Mouse (Mus musculus): Measurements from ENCODE around the gene Iqcf1. TPM values are rescaled to one million over a fixed set of nuclear protein-coding genes. Genes with fewer than 3 reads are reported as not detected.

The Iqcf1 gene
- polyA plus RNA-seq, 1 experiment from 2014 or later, result not detected

DNA sequence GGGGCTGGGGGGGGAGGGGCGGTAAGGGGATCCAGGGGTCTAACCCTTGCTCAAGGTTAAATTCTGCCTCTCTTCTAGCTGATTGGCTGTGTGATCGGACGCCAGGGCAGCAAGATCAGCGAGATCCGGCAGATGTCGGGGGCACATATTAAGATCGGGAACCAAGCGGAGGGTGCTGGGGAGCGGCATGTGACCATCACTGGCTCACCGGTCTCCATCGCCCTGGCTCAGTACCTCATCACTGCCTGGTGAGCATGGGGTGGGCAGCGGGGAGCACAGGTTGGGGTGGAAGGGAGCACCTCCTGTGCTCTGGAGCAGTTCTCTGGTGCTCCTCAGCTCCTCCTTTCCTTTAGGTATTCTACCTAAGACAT lies 37.4 kb upstream of the Iqcf1 start:
- no peak overlapping the region for H3K27ac ChIP-seq (ENCODE audit: low read depth, low read length)
- H3K27me3 ChIP-seq (ENCODE audit: control insufficient read depth, insufficient read depth, low read length), result no peaks in the 10 kb centered on the region
- WGBS, result 91% methylated on average over 12 of the region's 12 CpGs
- no peak overlapping the region for H3K9ac ChIP-seq (ENCODE audit: low read depth, low read length)
- no peaks in the 10 kb centered on the region for H3K9me3 ChIP-seq (ENCODE audit: control insufficient read depth, low read length)
- H3K4me1 ChIP-seq (ENCODE audit: control insufficient read depth, insufficient read depth, low read length), result peaks cover 27% of the 10 kb centered on the region
- no peak for ATAC-seq (ENCODE audit: low FRiP score, low TSS enrichment)
- H3K4me3 ChIP-seq (ENCODE audit: low read length), result no peak overlapping the region
- peaks cover 43% of the 10 kb centered on the region for H3K36me3 ChIP-seq (ENCODE audit: control insufficient read depth, insufficient read depth, low read length)
- no peak overlapping the region for H3K4me2 ChIP-seq (replicated peaks; ENCODE audit: low read depth, low read length)

DNA sequence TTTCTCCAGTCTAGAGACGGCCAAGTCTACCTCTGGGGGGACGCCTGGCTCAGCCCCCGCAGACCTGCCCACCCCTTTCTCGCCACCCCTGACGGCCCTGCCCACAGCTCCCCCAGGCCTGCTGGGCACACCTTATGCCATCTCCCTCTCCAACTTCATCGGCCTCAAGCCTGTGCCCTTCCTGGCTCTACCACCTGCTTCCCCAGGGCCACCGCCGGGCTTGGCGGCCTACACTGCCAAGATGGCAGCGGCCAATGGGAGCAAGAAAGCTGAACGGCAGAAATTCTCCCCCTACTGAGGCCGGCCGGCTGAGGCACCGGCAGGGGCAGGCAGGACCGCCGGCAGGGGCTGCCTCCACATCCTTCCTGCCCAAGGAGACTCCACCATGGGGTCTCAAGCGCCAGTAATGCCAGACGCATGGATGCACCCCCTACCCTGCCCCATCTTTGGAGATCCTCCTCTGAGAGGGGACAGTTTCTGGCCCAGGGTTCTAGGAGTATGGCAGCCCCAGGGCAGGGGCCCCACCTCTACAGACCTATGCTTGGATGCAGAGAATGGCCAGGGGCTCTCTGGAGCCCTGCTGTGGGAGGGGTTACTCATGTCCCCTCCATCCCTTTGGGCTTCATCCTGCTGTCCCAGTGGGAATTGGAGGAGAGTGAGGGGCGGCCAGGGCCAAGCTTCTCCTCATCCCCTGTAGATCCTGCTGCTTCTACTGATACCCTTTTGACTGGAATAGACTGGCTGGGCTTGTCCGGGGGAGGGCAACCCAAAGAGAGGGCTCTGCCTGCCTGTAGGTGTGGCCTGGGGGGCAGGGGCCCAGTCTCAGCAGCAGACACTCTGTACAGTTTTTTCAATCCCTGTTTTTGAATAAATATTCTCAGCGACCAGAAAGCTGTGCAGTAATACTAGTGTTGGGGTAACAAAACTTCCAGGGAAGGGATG lies 36.4 kb upstream of the Iqcf1 start:
- 84% methylated on average over 21 of the region's 21 CpGs for WGBS
- Histone ChIP-seq H3K27me3 (ENCODE audit: control insufficient read depth, insufficient read depth, low read length) (no peaks in the 10 kb centered on the region), H3K27ac (ENCODE audit: low read depth, low read length) (no peak overlapping the region), H3K9me3 (ENCODE audit: control insufficient read depth, low read length) (no peaks in the 10 kb centered on the region), H3K4me2 (replicated peaks; ENCODE audit: low read depth, low read length) (no peak overlapping the region), H3K4me1 (ENCODE audit: control insufficient read depth, insufficient read depth, low read length) (peaks cover 20% of the 10 kb centered on the region), H3K9ac (ENCODE audit: low read depth, low read length) (no peak overlapping the region), H3K4me3 (ENCODE audit: low read length) (no peak overlapping the region), H3K36me3 (ENCODE audit: control insufficient read depth, insufficient read depth, low read length) (peaks cover 39% of the 10 kb centered on the region)
- ATAC-seq (ENCODE audit: low FRiP score, low TSS enrichment), result no peak

DNA sequence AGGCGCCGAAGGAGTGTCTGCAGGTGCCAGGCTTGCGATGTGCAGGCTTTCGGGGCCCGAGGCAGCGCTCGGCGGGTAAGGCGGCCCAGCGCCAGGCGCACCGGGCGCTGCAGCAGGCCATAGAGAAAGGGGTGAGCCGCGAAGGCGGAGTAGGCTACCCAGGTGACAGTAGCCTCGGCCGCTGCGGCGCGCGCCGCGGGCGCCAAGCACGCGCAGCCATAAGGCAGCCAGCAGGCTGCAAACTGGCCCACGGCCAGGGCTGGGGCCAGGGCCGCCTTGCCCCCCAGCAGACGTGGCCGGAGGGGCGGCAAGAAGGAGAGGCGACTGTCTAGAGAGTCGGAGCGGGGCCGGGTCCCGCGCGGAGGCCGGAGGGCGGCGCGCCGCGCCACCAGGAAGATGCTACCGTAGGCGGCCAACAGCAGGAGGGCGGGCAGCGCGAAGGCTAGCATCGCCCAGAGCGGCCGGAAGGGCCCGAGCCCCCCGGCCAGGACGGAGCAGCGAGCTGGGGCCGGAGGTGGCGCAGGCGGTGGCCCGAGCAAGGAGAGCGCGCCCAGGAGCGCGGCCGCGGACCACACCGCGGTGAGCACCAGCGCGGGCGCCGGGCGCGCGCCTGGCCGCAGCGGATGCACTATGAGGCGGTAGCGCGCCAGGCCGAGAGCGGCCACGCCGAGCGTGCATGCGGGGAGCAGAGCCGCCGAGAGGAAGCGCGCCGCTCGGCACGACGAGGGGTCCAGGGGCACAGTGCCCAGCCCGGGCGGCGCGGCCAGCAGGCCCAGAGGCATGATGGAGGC lies 34.8 kb upstream of the Iqcf1 start:
- peak overlapping the region; percentile 53 for H3K4me3 ChIP-seq (ENCODE audit: low read length)
- peaks cover 35% of the 10 kb centered on the region for H3K36me3 ChIP-seq (ENCODE audit: control insufficient read depth, insufficient read depth, low read length)
- H3K9me3 ChIP-seq (ENCODE audit: control insufficient read depth, low read length), result no peaks in the 10 kb centered on the region
- H3K27ac ChIP-seq (ENCODE audit: low read depth, low read length), result peak overlapping the region; percentile 67
- no peaks in the 10 kb centered on the region for H3K27me3 ChIP-seq (ENCODE audit: control insufficient read depth, insufficient read depth, low read length)
- 2% methylated on average over 67 of the region's 99 CpGs for WGBS
- peak; percentile 81 for ATAC-seq (ENCODE audit: low FRiP score, low TSS enrichment)
- H3K4me2 ChIP-seq (replicated peaks; ENCODE audit: low read depth, low read length), result peak overlapping the region; percentile 98
- H3K9ac ChIP-seq (ENCODE audit: low read depth, low read length), result peak overlapping the region; percentile 75
- peaks cover 18% of the 10 kb centered on the region for H3K4me1 ChIP-seq (ENCODE audit: control insufficient read depth, insufficient read depth, low read length)

DNA sequence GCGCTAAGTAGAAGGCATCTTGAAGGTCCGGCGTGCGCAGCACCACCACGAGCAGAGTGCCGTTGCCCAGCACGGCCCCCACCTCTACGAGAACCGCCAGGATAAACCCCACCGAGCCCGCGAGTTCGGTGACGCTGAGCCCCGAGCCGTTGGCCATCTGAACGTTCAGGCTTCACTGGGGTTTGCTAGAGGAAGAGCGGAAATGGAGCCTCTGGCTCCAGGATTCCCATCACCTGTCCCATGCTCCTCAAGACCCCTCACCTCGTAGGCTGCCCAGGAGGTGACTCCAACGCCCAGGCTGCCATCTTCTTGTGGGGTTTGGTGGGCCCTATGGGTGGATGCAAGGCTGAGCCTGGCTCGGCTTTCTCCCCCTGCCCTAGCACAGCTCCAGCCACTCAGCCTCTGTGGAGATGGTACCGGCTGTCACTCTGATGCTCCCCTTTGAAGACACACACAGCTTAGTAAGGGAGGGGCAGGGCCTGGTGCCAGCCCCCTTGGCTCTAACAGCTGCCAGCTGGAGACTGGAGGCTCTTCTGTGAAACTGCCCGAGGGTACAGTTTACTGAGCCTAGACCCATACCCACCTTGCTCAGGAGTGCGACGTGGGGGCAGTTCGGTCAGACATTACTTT lies 34.1 kb upstream of the Iqcf1 start, which contains the start of gene Gpr62:
Gene Gpr62, minus strand, starts transcription at position 368 of the 630 bp plus-strand sequence.
- Histone ChIP-seq H3K36me3 (ENCODE audit: control insufficient read depth, insufficient read depth, low read length) (peaks cover 28% of the 10 kb centered on the region), H3K4me2 (replicated peaks; ENCODE audit: low read depth, low read length) (peak within 1 kb of the TSS; percentile 98), H3K27ac (ENCODE audit: low read depth, low read length) (peak within 1 kb of the TSS; percentile 67), H3K27me3 (ENCODE audit: control insufficient read depth, insufficient read depth, low read length) (no peaks in the 10 kb centered on the region), H3K9ac (ENCODE audit: low read depth, low read length) (peak within 1 kb of the TSS; percentile 75), H3K9me3 (ENCODE audit: control insufficient read depth, low read length) (no peaks in the 10 kb centered on the region), H3K4me1 (ENCODE audit: control insufficient read depth, insufficient read depth, low read length) (peaks cover 11% of the 10 kb centered on the region), H3K4me3 (ENCODE audit: low read length) (peak within 1 kb of the TSS; percentile 53)
- no peak for ATAC-seq (ENCODE audit: low FRiP score, low TSS enrichment)
- 25% methylated on average over 26 of the region's 26 CpGs for WGBS

DNA sequence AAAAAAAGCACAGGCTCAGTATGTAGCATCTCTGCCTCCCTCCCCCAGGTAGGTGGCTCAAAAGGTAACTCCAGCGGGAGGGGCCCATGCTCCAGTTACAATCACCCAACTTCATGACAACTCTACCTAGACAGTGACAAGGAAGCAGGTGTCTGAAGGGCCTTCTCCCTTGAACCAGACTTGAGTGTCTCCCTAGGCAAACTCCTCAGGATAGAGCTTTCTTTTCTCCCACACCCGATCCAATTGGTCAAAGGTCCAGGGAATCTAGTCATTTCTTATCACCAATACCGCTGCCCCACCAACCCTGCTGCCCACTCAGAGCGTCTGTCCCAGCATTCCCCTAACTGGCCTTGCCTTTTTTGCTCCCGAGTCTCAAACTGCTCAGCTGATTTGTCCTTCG lies 33.0 kb upstream of the Iqcf1 start:
- 90% methylated on average over 6 of the region's 6 CpGs for WGBS
- H3K9ac ChIP-seq (ENCODE audit: low read depth, low read length), result no peak overlapping the region
- H3K36me3 ChIP-seq (ENCODE audit: control insufficient read depth, insufficient read depth, low read length), result peaks cover 19% of the 10 kb centered on the region
- no peak overlapping the region for H3K27ac ChIP-seq (ENCODE audit: low read depth, low read length)
- H3K4me3 ChIP-seq (ENCODE audit: low read length), result no peak overlapping the region
- H3K4me1 ChIP-seq (ENCODE audit: control insufficient read depth, insufficient read depth, low read length), result peaks cover 9% of the 10 kb centered on the region
- no peaks in the 10 kb centered on the region for H3K27me3 ChIP-seq (ENCODE audit: control insufficient read depth, insufficient read depth, low read length)
- H3K4me2 ChIP-seq (replicated peaks; ENCODE audit: low read depth, low read length), result no peak overlapping the region
- no peak for ATAC-seq (ENCODE audit: low FRiP score, low TSS enrichment)
- no peaks in the 10 kb centered on the region for H3K9me3 ChIP-seq (ENCODE audit: control insufficient read depth, low read length)

DNA sequence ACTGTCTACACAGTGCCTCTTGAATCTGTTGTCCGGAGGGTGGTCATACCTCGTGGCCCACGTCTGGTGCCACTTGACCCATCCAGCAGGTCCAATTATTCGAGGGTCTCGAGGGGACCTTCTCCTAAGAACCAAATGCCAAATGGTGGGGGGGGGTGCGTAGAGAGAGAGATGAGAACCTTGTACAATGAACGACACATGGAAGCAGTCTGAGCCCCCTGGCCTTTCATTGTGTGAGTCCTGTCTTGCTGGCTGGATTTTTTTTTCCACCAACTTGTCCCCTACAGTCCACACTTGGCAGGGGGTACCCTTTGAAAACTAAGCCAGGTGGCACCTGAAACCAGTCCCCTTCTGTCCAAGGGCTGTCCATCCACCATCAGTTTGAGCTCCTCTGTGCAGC lies 32.0 kb upstream of the Iqcf1 start:
- peaks cover 13% of the 10 kb centered on the region for H3K4me1 ChIP-seq (ENCODE audit: control insufficient read depth, insufficient read depth, low read length)
- H3K9me3 ChIP-seq (ENCODE audit: control insufficient read depth, low read length), result no peaks in the 10 kb centered on the region
- no peak overlapping the region for H3K9ac ChIP-seq (ENCODE audit: low read depth, low read length)
- H3K27me3 ChIP-seq (ENCODE audit: control insufficient read depth, insufficient read depth, low read length), result no peaks in the 10 kb centered on the region
- H3K4me2 ChIP-seq (replicated peaks; ENCODE audit: low read depth, low read length), result no peak overlapping the region
- no peak overlapping the region for H3K27ac ChIP-seq (ENCODE audit: low read depth, low read length)
- ATAC-seq (ENCODE audit: low FRiP score, low TSS enrichment), result no peak
- peaks cover 10% of the 10 kb centered on the region for H3K36me3 ChIP-seq (ENCODE audit: control insufficient read depth, insufficient read depth, low read length)
- H3K4me3 ChIP-seq (ENCODE audit: low read length), result no peak overlapping the region
- 80% methylated on average over 7 of the region's 7 CpGs for WGBS

DNA sequence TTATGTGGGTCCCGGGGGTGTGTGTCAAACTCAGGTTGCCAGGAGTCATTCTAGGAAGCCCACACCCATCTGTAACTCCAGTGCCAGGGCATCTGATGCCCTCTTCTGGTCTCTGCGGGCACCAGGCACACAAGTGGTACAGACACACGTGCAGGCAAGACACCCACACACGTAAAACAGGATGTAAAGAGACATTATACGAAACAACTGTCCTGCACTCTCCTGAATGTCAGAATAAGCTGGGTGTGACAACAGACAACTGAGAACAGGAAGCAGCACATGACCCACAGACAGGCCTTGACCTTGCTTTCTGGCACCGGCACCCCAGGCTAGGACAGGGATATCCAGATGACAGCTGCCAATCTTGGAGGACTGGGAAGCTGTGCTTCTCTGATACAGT lies 30.4 kb upstream of the Iqcf1 start:
- H3K4me3 ChIP-seq (ENCODE audit: low read length), result no peak overlapping the region
- no peaks in the 10 kb centered on the region for H3K27me3 ChIP-seq (ENCODE audit: control insufficient read depth, insufficient read depth, low read length)
- ATAC-seq (ENCODE audit: low FRiP score, low TSS enrichment), result no peak
- H3K9me3 ChIP-seq (ENCODE audit: control insufficient read depth, low read length), result no peaks in the 10 kb centered on the region
- H3K27ac ChIP-seq (ENCODE audit: low read depth, low read length), result no peak overlapping the region
- peaks cover 13% of the 10 kb centered on the region for H3K4me1 ChIP-seq (ENCODE audit: control insufficient read depth, insufficient read depth, low read length)
- H3K9ac ChIP-seq (ENCODE audit: low read depth, low read length), result 0 out of 2 replicates have a peak overlapping the region, but pooled peaks have one; percentile 9
- no peaks in the 10 kb centered on the region for H3K36me3 ChIP-seq (ENCODE audit: control insufficient read depth, insufficient read depth, low read length)
- 62% methylated on average over 6 of the region's 6 CpGs for WGBS
- H3K4me2 ChIP-seq (replicated peaks; ENCODE audit: low read depth, low read length), result no peak overlapping the region

DNA sequence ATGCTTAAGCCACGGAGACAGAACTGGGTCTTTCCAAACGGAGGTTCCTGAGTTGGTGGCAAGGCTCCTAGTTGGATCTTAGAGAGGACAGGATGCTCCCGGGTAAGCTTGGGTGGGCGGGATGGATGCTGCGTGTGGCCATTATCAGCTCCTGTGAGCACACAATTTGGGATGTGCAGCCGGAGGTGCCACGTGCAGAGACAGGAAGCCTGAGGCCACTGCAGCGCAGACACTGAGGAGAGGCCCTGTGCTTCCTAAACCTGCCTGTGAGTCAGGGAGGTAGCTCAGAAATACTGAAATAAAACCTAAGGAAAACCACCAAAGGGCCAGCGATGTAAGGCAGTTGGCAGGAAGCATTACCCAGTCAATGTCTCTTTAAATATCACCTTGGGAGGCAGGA lies 30.0 kb upstream of the Iqcf1 start:
- no peak overlapping the region for H3K4me3 ChIP-seq (ENCODE audit: low read length)
- no peaks in the 10 kb centered on the region for H3K36me3 ChIP-seq (ENCODE audit: control insufficient read depth, insufficient read depth, low read length)
- 70% methylated on average over 9 of the region's 9 CpGs for WGBS
- no peak overlapping the region for H3K4me2 ChIP-seq (replicated peaks; ENCODE audit: low read depth, low read length)
- H3K4me1 ChIP-seq (ENCODE audit: control insufficient read depth, insufficient read depth, low read length), result peaks cover 13% of the 10 kb centered on the region; the same call in 1 of the 2 replicates
- no peaks in the 10 kb centered on the region for H3K9me3 ChIP-seq (ENCODE audit: control insufficient read depth, low read length)
- H3K27me3 ChIP-seq (ENCODE audit: control insufficient read depth, insufficient read depth, low read length), result no peaks in the 10 kb centered on the region
- peak overlapping the region; percentile 9; the same call in 1 of the 2 replicates for H3K9ac ChIP-seq (ENCODE audit: low read depth, low read length)
- no peak overlapping the region for H3K27ac ChIP-seq (ENCODE audit: low read depth, low read length)
- ATAC-seq (ENCODE audit: low FRiP score, low TSS enrichment), result no peak

Data from kidney, embryonic 14.5 days (tissue).